Mouse (Mus musculus): ENCODE measurements around the gene Vwa5b1. TPM values are rescaled to one million over a fixed set of nuclear protein-coding genes. Genes with fewer than 3 reads are reported as not detected.
A peak's percentile ranks its signal among the peaks of the same experiment; 100 is the strongest.

The Vwa5b1 gene
- polyA plus RNA-seq, 1 experiment from 2014 or later: 0.08 TPM

- Histone ChIP-seq H3K9me3 (ENCODE audit: control insufficient read depth, low read length) (no peaks in the 10 kb centered on the region), H3K36me3 (ENCODE audit: control insufficient read depth, insufficient read depth, low read length) (no peaks in the 10 kb centered on the region), H3K9ac (ENCODE audit: low read depth, low read length) (no peak overlapping the region), H3K27me3 (replicated peaks; ENCODE audit: control insufficient read depth, insufficient read depth, low read length) (no peaks in the 10 kb centered on the region), H3K27ac (replicated peaks; ENCODE audit: low read depth, low read length) (no peak overlapping the region), H3K4me3 (ENCODE audit: low read depth, low read length) (no peak overlapping the region), H3K4me2 (ENCODE audit: low read depth, low read length) (no peak overlapping the region), H3K4me1 (ENCODE audit: control insufficient read depth, insufficient read depth, low read length) (no peaks in the 10 kb centered on the region)
- DNase-seq (ENCODE audit: low spot score): no peak
- 82% methylated on average over 12 of the region's 12 CpGs for WGBS
- ATAC-seq (ENCODE audit: low read depth): no peak
Observed at GRCm38 (mm10) chr4:138535610-138536009, 100.1 kb downstream of the Vwa5b1 start.

GRCm38 (mm10) chr4:138533877-138534276 lies 101.8 kb downstream of the Vwa5b1 start:
- DNase-seq (ENCODE audit: low spot score) (no peak), ATAC-seq (ENCODE audit: low read depth) (no peak)
- WGBS: 93% methylated on average over 2 of the region's 2 CpGs
- no peaks in the 10 kb centered on the region for H3K9me3 ChIP-seq (ENCODE audit: control insufficient read depth, low read length)
- H3K4me1 ChIP-seq (ENCODE audit: control insufficient read depth, insufficient read depth, low read length): no peaks in the 10 kb centered on the region
- H3K4me2 ChIP-seq (ENCODE audit: low read depth, low read length): no peak overlapping the region
- H3K27me3 ChIP-seq (replicated peaks; ENCODE audit: control insufficient read depth, insufficient read depth, low read length): no peaks in the 10 kb centered on the region
- no peak overlapping the region for H3K9ac ChIP-seq (ENCODE audit: low read depth, low read length)
- H3K4me3 ChIP-seq (ENCODE audit: low read depth, low read length): no peak overlapping the region
- no peaks in the 10 kb centered on the region for H3K36me3 ChIP-seq (ENCODE audit: control insufficient read depth, insufficient read depth, low read length)
- H3K27ac ChIP-seq (replicated peaks; ENCODE audit: low read depth, low read length): no peak overlapping the region

DNA sequence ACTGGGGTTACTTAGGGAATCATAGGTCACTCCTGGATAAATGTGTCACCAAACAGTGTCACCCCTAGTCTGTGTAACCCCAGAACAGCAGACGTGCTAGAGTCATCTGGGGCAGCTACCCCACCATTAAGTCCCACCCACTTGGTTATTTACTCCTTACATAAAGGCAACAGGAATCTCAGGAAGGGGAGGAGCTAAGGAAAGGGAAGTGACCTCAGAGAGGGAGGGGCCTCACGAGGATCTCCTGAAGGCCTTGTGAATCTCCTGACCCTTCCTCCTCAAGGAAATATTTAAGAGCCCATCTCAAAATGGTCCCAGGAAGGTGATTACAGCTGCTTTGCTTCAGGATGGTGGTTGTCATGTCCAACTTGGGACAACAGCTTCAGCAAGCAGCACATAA lies 103.9 kb downstream of the Vwa5b1 start:
- DNase-seq (ENCODE audit: low spot score): no peak
- no peak for ATAC-seq (ENCODE audit: low read depth)
- 77% methylated on average over 2 of the region's 2 CpGs for WGBS
- no peaks in the 10 kb centered on the region for H3K27me3 ChIP-seq (replicated peaks; ENCODE audit: control insufficient read depth, insufficient read depth, low read length)
- no peaks in the 10 kb centered on the region for H3K9me3 ChIP-seq (ENCODE audit: control insufficient read depth, low read length)
- no peak overlapping the region for H3K4me2 ChIP-seq (ENCODE audit: low read depth, low read length)
- no peaks in the 10 kb centered on the region for H3K36me3 ChIP-seq (ENCODE audit: control insufficient read depth, insufficient read depth, low read length)
- H3K4me1 ChIP-seq (ENCODE audit: control insufficient read depth, insufficient read depth, low read length): no peaks in the 10 kb centered on the region
- H3K27ac ChIP-seq (replicated peaks; ENCODE audit: low read depth, low read length): no peak overlapping the region
- H3K9ac ChIP-seq (ENCODE audit: low read depth, low read length): no peak overlapping the region
- no peak overlapping the region for H3K4me3 ChIP-seq (ENCODE audit: low read depth, low read length)

DNA sequence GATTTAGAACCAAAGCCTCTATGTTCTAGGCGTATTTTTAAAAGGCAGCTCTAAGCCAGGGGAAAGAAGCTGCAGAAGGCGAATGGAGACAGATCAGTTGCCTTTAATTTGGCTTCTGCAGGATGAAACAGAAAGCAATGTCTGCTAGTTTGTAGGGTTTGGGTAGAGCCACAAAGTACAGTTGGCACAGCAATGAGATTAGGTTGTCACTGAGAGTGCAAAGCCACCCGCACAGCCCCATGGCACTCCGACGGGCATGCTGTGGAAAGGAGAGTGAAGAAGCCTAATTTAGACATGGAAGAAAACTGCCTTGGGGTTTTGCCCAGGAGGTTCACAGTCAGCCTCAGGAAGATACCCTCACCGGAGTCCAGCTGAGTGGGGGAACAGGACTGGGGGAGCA lies 105.7 kb downstream of the Vwa5b1 start:
- no peak overlapping the region for H3K4me2 ChIP-seq (ENCODE audit: low read depth, low read length)
- DNase-seq (ENCODE audit: low spot score) (no peak), ATAC-seq (ENCODE audit: low read depth) (no peak)
- WGBS: 88% methylated on average over 6 of the region's 6 CpGs
- no peaks in the 10 kb centered on the region for H3K36me3 ChIP-seq (ENCODE audit: control insufficient read depth, insufficient read depth, low read length)
- H3K4me3 ChIP-seq (ENCODE audit: low read depth, low read length): no peak overlapping the region
- no peaks in the 10 kb centered on the region for H3K4me1 ChIP-seq (ENCODE audit: control insufficient read depth, insufficient read depth, low read length)
- no peaks in the 10 kb centered on the region for H3K27me3 ChIP-seq (replicated peaks; ENCODE audit: control insufficient read depth, insufficient read depth, low read length)
- no peak overlapping the region for H3K9ac ChIP-seq (ENCODE audit: low read depth, low read length)
- no peaks in the 10 kb centered on the region for H3K9me3 ChIP-seq (ENCODE audit: control insufficient read depth, low read length)
- no peak overlapping the region for H3K27ac ChIP-seq (replicated peaks; ENCODE audit: low read depth, low read length)

- Histone ChIP-seq H3K4me1 (ENCODE audit: control insufficient read depth, insufficient read depth, low read length) (no peaks in the 10 kb centered on the region), H3K4me3 (ENCODE audit: low read depth, low read length) (no peak overlapping the region), H3K27me3 (replicated peaks; ENCODE audit: control insufficient read depth, insufficient read depth, low read length) (no peaks in the 10 kb centered on the region), H3K4me2 (ENCODE audit: low read depth, low read length) (no peak overlapping the region), H3K9ac (ENCODE audit: low read depth, low read length) (no peak overlapping the region), H3K27ac (replicated peaks; ENCODE audit: low read depth, low read length) (no peak overlapping the region), H3K36me3 (ENCODE audit: control insufficient read depth, insufficient read depth, low read length) (no peaks in the 10 kb centered on the region), H3K9me3 (ENCODE audit: control insufficient read depth, low read length) (no peaks in the 10 kb centered on the region)
- WGBS: 78% methylated on average over 4 of the region's 4 CpGs
- ATAC-seq (ENCODE audit: low read depth) (no peak), DNase-seq (ENCODE audit: low spot score) (no peak)
Observed at GRCm38 (mm10) chr4:138525684-138526083, 110.0 kb downstream of the Vwa5b1 start.

GRCm38 (mm10) chr4:138524769-138525168 lies 110.9 kb downstream of the Vwa5b1 start:
- Histone ChIP-seq H3K4me1 (ENCODE audit: control insufficient read depth, insufficient read depth, low read length) (no peaks in the 10 kb centered on the region), H3K36me3 (ENCODE audit: control insufficient read depth, insufficient read depth, low read length) (no peaks in the 10 kb centered on the region), H3K4me2 (ENCODE audit: low read depth, low read length) (no peak overlapping the region), H3K9ac (ENCODE audit: low read depth, low read length) (no peak overlapping the region), H3K27ac (replicated peaks; ENCODE audit: low read depth, low read length) (no peak overlapping the region), H3K27me3 (replicated peaks; ENCODE audit: control insufficient read depth, insufficient read depth, low read length) (no peaks in the 10 kb centered on the region), H3K4me3 (ENCODE audit: low read depth, low read length) (no peak overlapping the region), H3K9me3 (ENCODE audit: control insufficient read depth, low read length) (no peaks in the 10 kb centered on the region)
- DNase-seq (ENCODE audit: low spot score) (no peak), ATAC-seq (ENCODE audit: low read depth) (no peak)
- WGBS: 71% methylated on average over 9 of the region's 9 CpGs

- Histone ChIP-seq H3K9me3 (ENCODE audit: control insufficient read depth, low read length) (no peaks in the 10 kb centered on the region), H3K27ac (replicated peaks; ENCODE audit: low read depth, low read length) (no peak overlapping the region), H3K4me2 (ENCODE audit: low read depth, low read length) (no peak overlapping the region), H3K4me3 (ENCODE audit: low read depth, low read length) (no peak overlapping the region), H3K27me3 (replicated peaks; ENCODE audit: control insufficient read depth, insufficient read depth, low read length) (no peaks in the 10 kb centered on the region), H3K9ac (ENCODE audit: low read depth, low read length) (no peak overlapping the region), H3K36me3 (ENCODE audit: control insufficient read depth, insufficient read depth, low read length) (no peaks in the 10 kb centered on the region), H3K4me1 (ENCODE audit: control insufficient read depth, insufficient read depth, low read length) (no peaks in the 10 kb centered on the region)
- no peak for DNase-seq (ENCODE audit: low spot score)
- WGBS: 47% methylated on average over 7 of the region's 7 CpGs
- ATAC-seq (ENCODE audit: low read depth): no peak
Observed at GRCm38 (mm10) chr4:138523775-138524174, 111.9 kb downstream of the Vwa5b1 start.

DNA sequence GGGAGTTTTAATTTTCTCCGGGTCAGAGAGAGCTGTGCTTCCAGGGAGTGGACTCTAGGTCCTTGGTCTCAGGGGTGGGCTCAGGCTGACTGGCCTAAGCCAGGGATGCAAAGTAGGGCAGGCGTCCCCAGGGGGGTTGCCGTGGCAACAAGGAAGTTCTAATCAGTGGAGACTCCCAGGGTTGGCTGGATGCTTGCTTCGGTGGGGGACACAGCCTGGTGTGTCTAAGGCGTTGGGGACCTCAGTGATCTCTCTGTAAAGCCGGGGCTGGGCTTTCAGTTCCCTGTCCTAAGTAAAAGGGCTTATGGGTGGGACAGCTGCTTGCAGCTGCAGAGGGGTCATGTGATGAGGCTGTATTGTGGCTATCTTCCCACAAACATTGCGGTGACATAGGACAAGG lies 113.4 kb downstream of the Vwa5b1 start:
- ATAC-seq (ENCODE audit: low read depth) (peak; percentile 81; the same call in 1 of the 2 replicates), DNase-seq (ENCODE audit: low spot score) (peak; percentile 63)
- WGBS: 12% methylated on average over 7 of the region's 7 CpGs
- Histone ChIP-seq H3K27ac (replicated peaks; ENCODE audit: low read depth, low read length) (no peak overlapping the region), H3K36me3 (ENCODE audit: control insufficient read depth, insufficient read depth, low read length) (no peaks in the 10 kb centered on the region), H3K9me3 (ENCODE audit: control insufficient read depth, low read length) (no peaks in the 10 kb centered on the region), H3K4me3 (ENCODE audit: low read depth, low read length) (no peak overlapping the region), H3K9ac (ENCODE audit: low read depth, low read length) (no peak overlapping the region), H3K4me2 (ENCODE audit: low read depth, low read length) (no peak overlapping the region), H3K4me1 (ENCODE audit: control insufficient read depth, insufficient read depth, low read length) (no peaks in the 10 kb centered on the region), H3K27me3 (replicated peaks; ENCODE audit: control insufficient read depth, insufficient read depth, low read length) (no peaks in the 10 kb centered on the region)

DNA sequence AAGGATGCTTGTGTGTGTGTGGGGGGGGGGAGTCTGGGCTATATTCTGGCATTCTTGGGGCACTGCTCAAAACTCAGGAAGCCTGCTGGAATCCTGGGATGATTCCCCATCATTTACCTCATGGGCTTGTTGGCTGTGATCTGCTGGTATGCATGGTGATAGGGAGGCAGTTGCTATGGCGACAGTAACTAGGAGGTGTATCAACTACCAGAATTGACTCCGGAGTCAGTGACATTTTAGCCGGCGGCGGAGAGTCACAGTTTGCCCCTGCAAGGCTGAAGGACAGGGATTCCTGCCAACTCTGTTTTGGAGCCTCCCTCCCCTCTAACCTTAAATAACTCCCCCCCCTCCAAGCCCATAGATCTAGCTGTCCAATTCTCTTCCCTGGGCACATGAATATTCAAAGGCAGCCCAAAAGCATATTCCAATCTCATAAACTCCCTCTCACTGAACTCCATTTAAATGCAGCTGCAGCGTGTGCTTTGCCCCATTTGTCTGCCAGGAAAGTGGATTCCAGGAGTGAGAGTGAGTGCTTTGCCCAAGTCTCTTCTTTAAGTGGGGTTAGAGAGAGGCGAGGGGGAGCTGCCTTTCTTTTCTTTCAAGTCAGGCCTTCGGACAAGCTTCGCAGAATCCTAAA lies 118.4 kb downstream of the Vwa5b1 start:
- H3K9me3 ChIP-seq (ENCODE audit: control insufficient read depth, low read length): no peaks in the 10 kb centered on the region
- 46% methylated on average over 9 of the region's 9 CpGs for WGBS
- H3K4me1 ChIP-seq (ENCODE audit: control insufficient read depth, insufficient read depth, low read length): no peaks in the 10 kb centered on the region
- no peak overlapping the region for H3K9ac ChIP-seq (ENCODE audit: low read depth, low read length)
- H3K4me3 ChIP-seq (ENCODE audit: low read depth, low read length): no peak overlapping the region
- H3K27me3 ChIP-seq (replicated peaks; ENCODE audit: control insufficient read depth, insufficient read depth, low read length): no peaks in the 10 kb centered on the region; the same call in 1 of the 2 replicates
- H3K36me3 ChIP-seq (ENCODE audit: control insufficient read depth, insufficient read depth, low read length): no peaks in the 10 kb centered on the region
- no peak overlapping the region for H3K4me2 ChIP-seq (ENCODE audit: low read depth, low read length)
- ATAC-seq (ENCODE audit: low read depth) (no peak), DNase-seq (ENCODE audit: low spot score) (no peak)
- H3K27ac ChIP-seq (replicated peaks; ENCODE audit: low read depth, low read length): no peak overlapping the region
